Mouse (Mus musculus): Measurements from ENCODE around the gene Plekhb2.

The Plekhb2 gene

DNA sequence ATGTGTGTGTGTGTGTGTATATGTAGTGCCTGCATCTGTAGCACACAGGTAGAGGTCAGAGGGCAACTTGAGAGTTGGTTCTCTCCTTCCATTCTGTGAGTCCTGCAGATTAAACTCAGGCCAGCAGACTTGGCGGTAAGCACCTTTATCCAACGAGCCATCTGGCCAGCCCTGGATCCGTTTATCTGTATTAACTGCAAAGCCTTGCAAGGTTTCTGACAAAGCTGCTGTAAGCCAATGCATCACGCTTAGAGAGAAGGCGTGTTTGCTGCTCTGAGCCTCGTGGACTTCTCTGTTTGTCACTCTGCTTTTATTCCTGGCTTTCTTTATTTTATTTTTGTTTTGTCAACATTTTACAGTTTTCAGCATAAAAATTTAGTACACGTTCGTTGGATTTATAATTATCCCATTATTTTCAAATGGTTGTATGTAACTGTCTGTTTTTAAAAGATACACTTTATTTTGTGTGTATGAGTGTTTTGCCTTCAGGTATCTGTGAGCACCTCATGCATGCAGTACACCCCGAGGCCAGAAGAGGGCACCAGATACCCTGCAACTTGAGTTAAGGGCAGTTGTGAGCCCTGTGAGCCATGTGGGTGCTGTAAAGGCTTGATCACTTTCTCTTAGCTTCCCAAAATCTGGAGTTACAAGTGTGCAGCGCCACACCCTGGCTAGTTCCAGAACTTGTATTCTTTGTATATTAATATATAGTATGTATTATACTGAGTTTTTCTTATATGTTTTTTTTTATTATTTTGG lies 17.2 kb downstream of the Plekhb2 start:
- peak; percentile 97 for DNase-seq (ENCODE audit: low read depth, low spot score)

- DNase-seq (ENCODE audit: low read depth, low spot score), result no peak
Measured at GRCm38 (mm10) chr1:34867574-34867955, 17.8 kb downstream of the Plekhb2 start.

- DNase-seq (ENCODE audit: low read depth, low spot score), result no peak
Measured at GRCm38 (mm10) chr1:34868391-34868790, 18.6 kb downstream of the Plekhb2 start.

- DNase-seq (ENCODE audit: low read depth, low spot score), result no peak
Measured at GRCm38 (mm10) chr1:34869231-34869630, 19.5 kb downstream of the Plekhb2 start.

- DNase-seq (ENCODE audit: low read depth, low spot score), result no peak
Measured at GRCm38 (mm10) chr1:34871170-34871569, 21.4 kb downstream of the Plekhb2 start.

DNA sequence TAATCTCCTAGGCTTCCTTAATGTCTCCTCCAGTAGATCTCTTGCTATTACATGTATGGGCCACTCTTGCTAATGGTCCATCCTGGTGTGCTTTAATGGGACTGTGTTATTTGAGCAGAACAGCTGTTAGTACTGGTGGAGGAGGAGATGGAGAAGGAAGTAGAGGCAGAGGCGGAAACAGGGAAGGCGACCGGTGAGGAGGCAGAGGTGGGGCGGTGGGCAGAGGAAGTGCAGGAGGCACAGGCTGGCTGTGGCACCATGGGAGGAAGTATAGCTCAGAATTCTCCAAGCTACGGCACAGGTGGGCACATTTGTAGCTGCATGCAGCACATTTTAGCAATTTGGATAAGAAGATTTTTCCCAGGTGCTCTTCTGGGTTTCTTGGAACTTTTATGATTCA lies 23.8 kb downstream of the Plekhb2 start:
- no peak for DNase-seq (ENCODE audit: low read depth, low spot score)

DNA sequence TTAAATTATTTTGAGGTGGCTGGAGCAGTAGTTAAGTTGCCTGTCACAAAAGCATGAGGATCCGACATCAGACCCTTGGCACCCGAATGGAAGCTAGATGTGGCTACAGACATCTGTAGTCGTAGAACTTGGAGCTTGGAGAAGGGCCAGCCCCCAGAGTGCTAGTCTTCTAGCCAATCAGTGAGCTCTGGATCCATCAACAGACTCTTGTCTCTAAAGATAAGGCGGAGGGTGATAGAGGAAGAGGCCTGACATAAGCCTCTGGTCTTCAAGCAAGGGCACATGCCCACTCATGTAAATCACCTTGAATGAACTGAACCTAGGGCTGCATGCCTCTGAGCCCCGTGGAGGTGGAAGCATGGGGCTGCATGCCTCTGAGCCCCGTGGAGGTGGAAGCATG lies 29.8 kb downstream of the Plekhb2 start:
- no peak for DNase-seq (ENCODE audit: low read depth, low spot score)

- peak; percentile 62 for DNase-seq (ENCODE audit: low read depth, low spot score)
Measured at GRCm38 (mm10) chr1:34883776-34884175, 34.0 kb downstream of the Plekhb2 start.

DNA sequence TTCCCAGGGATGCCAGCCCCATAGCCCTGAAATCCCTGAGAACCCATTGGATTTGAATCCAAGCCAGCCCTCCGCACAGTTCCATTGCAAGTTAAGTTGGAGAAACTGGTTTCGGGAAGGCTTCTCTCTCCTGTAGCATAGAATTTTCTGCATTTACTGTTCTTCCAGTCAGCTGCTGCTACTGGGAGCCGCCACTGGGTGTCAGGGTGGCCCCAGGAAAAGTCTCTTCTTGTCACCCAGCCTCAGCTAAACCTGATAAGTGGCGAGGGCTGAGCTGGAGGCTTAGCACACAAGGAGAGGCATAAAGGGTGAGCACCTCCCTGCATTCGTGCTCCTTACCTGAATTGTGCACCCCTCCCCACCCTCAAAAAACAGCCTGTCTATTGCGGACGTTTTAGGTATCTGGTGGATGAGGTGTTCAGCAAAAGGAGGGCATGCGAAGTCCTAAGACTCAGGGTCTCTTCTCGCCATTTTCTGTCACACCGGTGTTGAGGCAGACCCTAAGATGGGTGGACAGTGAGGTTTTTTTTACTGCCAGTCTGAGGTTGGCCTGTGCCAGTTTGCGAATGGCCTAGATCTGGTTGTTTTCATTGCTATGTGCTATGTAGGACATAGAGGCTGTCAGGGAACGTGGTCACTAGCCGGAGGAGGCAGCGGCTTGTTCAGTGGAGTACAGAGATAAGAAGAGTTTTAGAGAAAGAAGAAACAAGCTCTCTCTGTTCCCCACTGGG lies 41.9 kb downstream of the Plekhb2 start:
- DNase-seq (ENCODE audit: low read depth, low spot score), result peak; percentile 25

DNA sequence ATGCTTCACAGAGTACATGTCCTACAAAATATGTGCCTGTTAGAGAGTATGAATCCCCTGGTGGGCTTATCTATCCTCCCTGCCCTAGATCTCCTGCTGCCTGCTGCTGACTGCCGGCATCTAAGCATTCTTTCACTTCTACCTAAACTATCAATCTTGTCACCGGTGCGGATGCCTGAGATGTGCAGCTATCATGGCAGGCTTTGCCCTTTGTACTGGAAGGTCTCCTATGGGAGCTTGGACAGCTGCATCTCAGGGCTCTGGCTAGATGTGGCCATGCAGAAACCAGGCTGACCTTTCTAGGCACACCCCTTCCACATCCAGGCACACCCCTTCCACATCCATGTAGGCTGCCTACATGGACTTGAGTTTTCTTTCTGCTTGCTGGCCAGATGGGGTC lies 42.7 kb downstream of the Plekhb2 start:
- no peak for DNase-seq (ENCODE audit: low read depth, low spot score)

GRCm38 (mm10) chr1:34893331-34893730 lies 43.6 kb downstream of the Plekhb2 start:
- DNase-seq (ENCODE audit: low read depth, low spot score), result no peak

DNA sequence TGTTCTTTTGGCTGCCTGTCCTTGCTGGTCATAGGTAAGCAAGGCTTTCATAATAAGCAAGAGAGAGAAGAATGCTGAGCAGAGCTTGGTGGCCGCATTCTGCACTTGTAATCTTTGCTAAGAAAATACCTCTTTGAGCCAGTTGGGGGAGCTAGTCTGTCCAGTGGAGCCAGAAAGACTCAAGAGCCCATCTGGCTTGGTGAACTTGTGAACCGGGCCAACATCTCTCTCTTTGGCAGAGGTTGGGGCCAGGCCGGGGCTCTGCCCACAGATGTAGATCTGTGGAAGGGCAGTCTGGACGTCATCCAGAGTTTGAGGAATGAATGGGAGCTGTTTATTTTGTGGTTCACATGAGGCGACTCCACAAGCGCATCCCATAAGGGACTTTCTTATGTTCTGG lies 44.1 kb downstream of the Plekhb2 start:
- no peak for DNase-seq (ENCODE audit: low read depth, low spot score)

GRCm38 (mm10) chr1:34896102-34896501 lies 46.3 kb downstream of the Plekhb2 start:
- no peak for DNase-seq (ENCODE audit: low read depth, low spot score)

DNA sequence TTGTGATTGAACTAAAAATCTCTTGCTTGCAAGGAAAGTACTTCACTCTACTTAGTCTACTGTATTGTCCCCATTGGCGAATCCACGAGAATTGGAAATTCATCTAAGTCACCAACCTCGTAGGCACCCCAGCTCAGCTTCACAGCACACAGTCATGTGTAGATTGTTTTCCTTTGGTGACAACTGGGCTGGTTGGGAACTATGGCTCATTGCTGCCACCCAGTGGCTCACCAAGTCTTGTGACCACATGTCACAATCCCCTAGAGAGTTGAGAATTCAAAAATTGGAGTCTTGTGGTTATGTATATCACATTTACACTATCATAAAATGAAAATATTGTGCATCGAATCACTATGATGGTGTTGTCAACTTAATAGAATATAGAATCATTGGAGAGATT lies 47.1 kb downstream of the Plekhb2 start:
- peak; percentile 50 for DNase-seq (ENCODE audit: low read depth, low spot score)

DNA sequence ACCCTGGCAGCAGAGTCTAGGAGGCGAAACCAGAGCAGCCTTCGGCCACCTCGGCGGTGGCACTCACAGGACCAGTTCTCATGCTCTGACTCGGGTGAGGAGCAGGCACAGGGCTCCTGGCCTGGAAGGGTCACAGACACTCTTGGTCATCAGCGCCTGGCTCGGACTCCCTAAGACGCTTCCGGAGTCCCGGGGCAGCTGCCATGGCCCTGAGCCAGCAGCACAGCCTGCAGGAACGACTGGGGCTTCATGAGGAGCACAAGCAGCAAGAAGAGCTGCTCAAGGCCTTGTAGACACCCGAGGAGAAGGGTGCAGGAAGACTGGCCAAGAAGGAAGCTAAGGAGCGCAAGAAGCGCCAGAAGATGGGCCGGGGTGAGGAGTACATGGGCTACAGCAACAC lies 78.9 kb downstream of the Plekhb2 start:
- DNase-seq (ENCODE audit: low read depth, low spot score), result no peak
